Mouse (Mus musculus) liver, embryonic 14.5 days (tissue): ENCODE data around the gene Nfkbid.

Source experiments
- CTCF ChIP-seq: IDR thresholded peaks from 2 replicates; pipeline ENCODE4 v1.5.1; 2016; ENCODE audit warnings: antibody characterized with exemption, low read depth, control low read depth
- EP300 ChIP-seq: IDR thresholded peaks from 2 replicates; pipeline ENCODE4 v1.6.1; 2016; ENCODE audit warnings: antibody characterized with exemption, low read depth

DNA sequence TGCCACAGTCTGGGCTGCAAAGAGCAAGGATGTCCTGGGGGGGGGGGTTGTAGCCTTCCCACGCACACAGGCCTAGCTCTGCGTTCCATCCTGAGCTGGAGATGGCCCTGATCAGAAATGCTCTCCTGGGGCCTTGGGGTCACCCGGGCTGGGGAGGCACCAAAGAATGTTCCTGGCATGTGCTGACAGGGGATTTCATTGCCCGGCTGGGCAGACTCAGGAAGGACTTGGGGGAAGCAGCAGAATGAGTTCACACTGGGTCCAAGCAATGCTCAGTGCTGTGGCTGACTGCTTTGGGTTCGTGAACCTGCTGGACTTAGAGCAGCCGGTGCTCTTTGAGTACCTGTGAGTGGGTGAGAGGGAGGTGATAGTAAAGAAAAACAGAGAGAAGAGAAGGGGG is 38.0 kb downstream of the Nfkbid start:
- TF ChIP-seq CTCF (no peak), EP300 (no peak)
